Mouse (Mus musculus) midbrain, embryonic 16.5 days (tissue): Measurements from ENCODE around the gene St3gal4. TPM values are rescaled to one million over a fixed set of nuclear protein-coding genes. Genes with fewer than 3 reads are reported as not detected.
A peak's percentile ranks its signal among the peaks of the same experiment; 100 is the strongest.

Experiments used
- ATAC-seq: fragments of 200-750 bp; cut with Nextera tagmentation; 2 replicates; pipeline ENCODE4 v1.8.0; 2017; ENCODE audit warnings: moderate TSS enrichment
- H3K27ac ChIP-seq: fragments of 300-500 bp; sonication (generic); 2 replicates; pipeline ENCODE4 v1.5.1; 2014; ENCODE audit warnings: mild to moderate bottlenecking, low read length, mixed read lengths
- H3K27me3 ChIP-seq: fragments of 300-500 bp; sonication (generic); 2 replicates; pipeline ENCODE4 v1.6.1; 2014; ENCODE audit warnings: low read depth, low read length, mixed read lengths; ENCODE audit not compliant: control insufficient read depth, insufficient read depth
- H3K36me3 ChIP-seq: fragments of 300-500 bp; sonication (generic); 2 replicates; pipeline ENCODE4 v1.6.1; 2014; ENCODE audit warnings: mild to moderate bottlenecking, low read length, moderate library complexity, mixed read lengths; ENCODE audit not compliant: control insufficient read depth, insufficient read depth
- H3K4me1 ChIP-seq: fragments of 300-500 bp; sonication (generic); 2 replicates; pipeline ENCODE4 v1.6.1; 2014; ENCODE audit warnings: mild to moderate bottlenecking, low read length, mixed read lengths; ENCODE audit not compliant: control insufficient read depth, insufficient read depth
- H3K4me2 ChIP-seq: fragments of 300-500 bp; sonication (generic); 2 replicates; pipeline ENCODE4 v1.6.1; 2014; ENCODE audit warnings: mild to moderate bottlenecking, low read length, mixed read lengths
- H3K4me3 ChIP-seq: fragments of 300-500 bp; sonication (generic); 2 replicates; pipeline ENCODE4 v1.5.1; 2014; ENCODE audit warnings: low read depth, mild to moderate bottlenecking, low read length, moderate library complexity, mixed read lengths
- H3K9ac ChIP-seq: fragments of 300-500 bp; sonication (generic); 2 replicates; pipeline ENCODE4 v1.6.1; 2014; ENCODE audit warnings: low read depth, low read length, mixed read lengths
- H3K9me3 ChIP-seq: fragments of 300-500 bp; sonication (generic); replicated peaks from 2 replicates; pipeline ENCODE4 v1.6.1; 2014; ENCODE audit warnings: mild to moderate bottlenecking, low read length, mixed read lengths; ENCODE audit not compliant: control insufficient read depth, poor library complexity, severe bottlenecking
- WGBS: fragments of 180-500 bp; shearing (Covaris S2); extraction: QIAGEN DNeasy Blood & Tissue Kit; methylation state at CpG from one replicate; pipeline ENCODE4 v1.1.7; 2014; 5-methylcytosine and 5-hydroxymethylcytosine counted together
- polyA plus RNA-seq: library from polyadenylated mRNA; unstranded; fragments of >200 nt; fragmentation: Nextera tagmentation; extraction: Ambion mirVana; gene quantifications from 2 replicates; pipeline ENCODE4 v1.2.1, GENCODE M21; 2015

Gene St3gal4
- polyA plus RNA-seq, 1 experiment from 2014 or later = 17.9 TPM

DNA sequence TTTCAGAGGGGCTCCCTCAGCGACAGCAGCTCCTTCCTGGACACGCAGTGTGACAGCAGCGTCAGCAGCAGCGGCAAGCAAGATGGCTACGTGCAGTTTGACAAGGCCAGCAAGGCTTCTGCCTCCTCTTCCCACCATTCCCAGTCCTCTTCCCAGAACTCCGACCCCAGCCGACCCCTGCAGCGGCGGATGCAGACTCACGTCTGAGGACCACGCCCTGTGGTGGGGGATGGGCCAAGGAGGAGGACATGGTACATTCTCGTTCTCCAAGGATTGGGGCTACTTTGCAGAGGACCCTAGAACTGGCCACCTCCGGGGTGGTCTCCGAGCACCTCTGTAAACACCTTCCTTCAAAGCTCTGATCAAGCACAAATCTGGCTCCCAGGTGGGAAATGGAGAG, 84.0 kb downstream of the St3gal4 start:
- Histone ChIP-seq H3K4me3 (no peak overlapping the region), H3K9ac (no peak overlapping the region), H3K4me2 (no peak overlapping the region), H3K9me3 (no peaks in the 10 kb centered on the region), H3K4me1 (no peaks in the 10 kb centered on the region), H3K27me3 (no peaks in the 10 kb centered on the region), H3K36me3 (no peaks in the 10 kb centered on the region; the same call in 1 of the 2 replicates), H3K27ac (no peak overlapping the region)
- ATAC-seq = no peak
- 58% methylated on average over 14 of the region's 14 CpGs for WGBS

DNA sequence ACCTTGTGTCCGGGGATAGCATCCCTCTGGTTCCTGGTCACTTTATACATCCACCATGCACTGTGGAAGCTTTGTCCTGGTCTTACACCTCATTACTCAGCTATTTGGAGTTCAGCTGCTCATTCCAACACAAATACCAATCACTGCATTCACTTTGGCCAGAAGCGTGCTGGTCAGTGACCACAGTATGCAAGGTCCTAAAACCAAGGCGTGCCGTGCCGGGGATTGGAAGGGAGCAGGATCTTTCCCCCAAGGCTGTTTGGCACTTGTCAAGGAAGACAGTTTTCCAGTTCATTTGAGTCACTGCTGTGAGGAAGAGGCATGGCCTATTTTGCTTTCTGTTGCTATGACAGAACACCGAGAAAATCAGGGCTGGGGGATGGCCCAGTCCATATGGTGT, 86.6 kb downstream of the St3gal4 start:
- ATAC-seq = no peak
- no peak overlapping the region for H3K27ac ChIP-seq
- H3K36me3 ChIP-seq = no peaks in the 10 kb centered on the region; the same call in 1 of the 2 replicates
- H3K27me3 ChIP-seq = no peaks in the 10 kb centered on the region
- no peaks in the 10 kb centered on the region for H3K4me1 ChIP-seq
- H3K9ac ChIP-seq = no peak overlapping the region
- H3K4me3 ChIP-seq = no peak overlapping the region
- H3K9me3 ChIP-seq = no peaks in the 10 kb centered on the region
- WGBS = 63% methylated on average over 6 of the region's 6 CpGs
- no peak overlapping the region for H3K4me2 ChIP-seq

DNA sequence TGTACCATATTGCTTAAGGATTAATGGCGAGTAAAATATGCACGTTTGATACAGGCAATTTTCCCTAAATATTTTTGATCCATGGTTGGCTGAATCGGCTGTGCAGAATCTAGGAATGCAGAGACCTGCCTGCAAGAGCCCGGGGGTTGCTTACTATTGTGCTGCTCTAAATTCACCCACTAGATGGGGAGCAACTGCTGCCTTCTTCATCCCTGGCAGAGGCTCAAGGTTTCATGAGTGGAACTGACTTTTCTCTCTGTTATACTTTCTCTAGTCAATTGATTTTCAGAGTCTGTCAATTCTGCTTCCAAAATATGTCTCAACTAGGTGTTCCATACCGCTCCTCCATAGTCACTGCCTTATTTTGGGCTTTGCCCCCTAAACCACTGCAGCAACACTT, 88.2 kb downstream of the St3gal4 start:
- no peak overlapping the region for H3K4me2 ChIP-seq
- H3K4me1 ChIP-seq = no peaks in the 10 kb centered on the region
- ATAC-seq = no peak
- H3K9me3 ChIP-seq = no peaks in the 10 kb centered on the region
- H3K4me3 ChIP-seq = no peak overlapping the region
- no peaks in the 10 kb centered on the region; the same call in 1 of the 2 replicates for H3K36me3 ChIP-seq
- no peaks in the 10 kb centered on the region for H3K27me3 ChIP-seq
- WGBS = 71% methylated on average over 5 of the region's 5 CpGs
- no peak overlapping the region for H3K9ac ChIP-seq
- H3K27ac ChIP-seq = no peak overlapping the region

DNA sequence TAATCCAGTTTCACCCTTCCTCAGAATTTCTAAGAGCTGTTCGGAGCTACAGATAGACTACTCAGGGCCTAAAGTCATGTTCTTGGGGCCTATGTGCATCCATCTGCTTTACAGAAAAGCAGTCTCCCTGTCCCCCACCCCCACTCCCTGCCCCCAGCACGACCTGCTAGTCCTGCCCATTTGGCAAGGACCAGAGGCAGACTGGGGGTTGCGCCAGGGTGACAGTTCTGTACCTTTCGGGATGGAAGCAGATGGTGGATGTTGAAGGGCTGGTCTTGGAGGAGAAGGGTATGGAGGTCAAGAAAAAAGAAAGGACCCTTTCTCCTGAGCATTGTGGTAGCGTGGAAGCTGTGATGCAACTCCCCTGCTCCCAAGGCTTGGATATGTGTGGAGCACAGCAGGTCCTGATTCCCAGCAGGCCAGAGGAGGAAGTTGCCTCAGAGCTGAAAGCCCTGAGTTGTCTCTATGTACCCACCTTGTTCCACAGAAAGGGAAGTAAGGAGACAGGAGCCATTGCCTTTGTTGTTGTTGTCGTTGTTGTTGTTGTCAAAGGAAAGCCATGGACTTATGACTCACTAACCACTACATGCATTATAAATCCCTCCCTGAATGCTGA, 91.6 kb downstream of the St3gal4 start:
- H3K4me3 ChIP-seq = no peak overlapping the region
- no peaks in the 10 kb centered on the region for H3K27me3 ChIP-seq
- peaks cover 6% of the 10 kb centered on the region; the same call in 1 of the 2 replicates for H3K4me1 ChIP-seq
- no peak for ATAC-seq
- no peak overlapping the region for H3K9ac ChIP-seq
- no peaks in the 10 kb centered on the region for H3K36me3 ChIP-seq
- WGBS = 90% methylated on average over 6 of the region's 6 CpGs
- no peak overlapping the region for H3K4me2 ChIP-seq
- H3K27ac ChIP-seq = no peak overlapping the region
- no peaks in the 10 kb centered on the region for H3K9me3 ChIP-seq

DNA sequence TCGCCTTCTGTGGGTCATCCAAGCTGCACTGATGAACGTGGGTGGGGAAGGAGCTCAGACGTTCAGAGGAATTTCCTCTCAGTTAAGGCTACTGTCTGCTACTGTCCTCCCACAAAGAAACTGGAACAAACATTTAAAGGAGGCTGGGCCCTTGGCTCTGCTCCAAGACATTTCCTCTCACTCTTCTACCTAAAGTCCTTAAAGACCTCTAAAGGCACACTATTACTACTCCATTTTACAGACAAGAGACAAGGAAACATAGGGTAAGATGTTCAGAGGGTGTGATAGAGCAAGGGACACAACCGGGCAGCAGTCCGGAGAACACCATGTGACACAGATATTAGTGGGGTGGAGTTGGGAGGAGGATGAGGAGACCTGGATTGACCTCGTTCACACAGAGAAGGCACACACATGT, 92.2 kb downstream of the St3gal4 start:
- H3K36me3 ChIP-seq = no peaks in the 10 kb centered on the region
- WGBS = 65% methylated on average over 6 of the region's 6 CpGs
- ATAC-seq = no peak
- no peak overlapping the region for H3K27ac ChIP-seq
- H3K9ac ChIP-seq = no peak overlapping the region
- H3K4me2 ChIP-seq = no peak overlapping the region
- no peaks in the 10 kb centered on the region for H3K27me3 ChIP-seq
- H3K4me1 ChIP-seq = peaks cover 6% of the 10 kb centered on the region; the same call in 1 of the 2 replicates
- H3K4me3 ChIP-seq = no peak overlapping the region
- H3K9me3 ChIP-seq = no peaks in the 10 kb centered on the region

DNA sequence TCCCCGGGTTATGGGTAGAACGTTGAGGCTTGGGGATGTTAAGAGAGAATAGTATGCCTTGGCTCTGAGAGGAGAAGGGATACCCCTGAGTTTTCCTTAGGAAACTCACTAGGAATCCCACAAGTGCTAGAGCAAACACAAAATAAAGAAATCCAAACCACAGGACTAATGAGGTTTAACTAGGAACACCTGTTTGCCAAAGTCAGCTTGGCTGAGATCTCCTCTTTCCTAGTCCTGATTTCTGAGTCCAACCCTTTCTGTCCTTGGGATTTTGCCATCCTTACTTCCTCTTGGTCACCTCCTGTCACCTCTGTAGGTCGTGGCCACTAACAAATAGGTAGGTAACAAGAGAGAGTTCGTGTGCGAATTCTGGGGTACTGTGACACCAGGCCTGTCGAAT, 92.8 kb downstream of the St3gal4 start:
- Histone ChIP-seq H3K27ac (no peak overlapping the region), H3K27me3 (no peaks in the 10 kb centered on the region), H3K4me3 (no peak overlapping the region), H3K9ac (no peak overlapping the region), H3K4me1 (peaks cover 6% of the 10 kb centered on the region; the same call in 1 of the 2 replicates), H3K9me3 (no peaks in the 10 kb centered on the region), H3K36me3 (no peaks in the 10 kb centered on the region), H3K4me2 (no peak overlapping the region)
- no peak for ATAC-seq
- 85% methylated on average over 6 of the region's 6 CpGs for WGBS

DNA sequence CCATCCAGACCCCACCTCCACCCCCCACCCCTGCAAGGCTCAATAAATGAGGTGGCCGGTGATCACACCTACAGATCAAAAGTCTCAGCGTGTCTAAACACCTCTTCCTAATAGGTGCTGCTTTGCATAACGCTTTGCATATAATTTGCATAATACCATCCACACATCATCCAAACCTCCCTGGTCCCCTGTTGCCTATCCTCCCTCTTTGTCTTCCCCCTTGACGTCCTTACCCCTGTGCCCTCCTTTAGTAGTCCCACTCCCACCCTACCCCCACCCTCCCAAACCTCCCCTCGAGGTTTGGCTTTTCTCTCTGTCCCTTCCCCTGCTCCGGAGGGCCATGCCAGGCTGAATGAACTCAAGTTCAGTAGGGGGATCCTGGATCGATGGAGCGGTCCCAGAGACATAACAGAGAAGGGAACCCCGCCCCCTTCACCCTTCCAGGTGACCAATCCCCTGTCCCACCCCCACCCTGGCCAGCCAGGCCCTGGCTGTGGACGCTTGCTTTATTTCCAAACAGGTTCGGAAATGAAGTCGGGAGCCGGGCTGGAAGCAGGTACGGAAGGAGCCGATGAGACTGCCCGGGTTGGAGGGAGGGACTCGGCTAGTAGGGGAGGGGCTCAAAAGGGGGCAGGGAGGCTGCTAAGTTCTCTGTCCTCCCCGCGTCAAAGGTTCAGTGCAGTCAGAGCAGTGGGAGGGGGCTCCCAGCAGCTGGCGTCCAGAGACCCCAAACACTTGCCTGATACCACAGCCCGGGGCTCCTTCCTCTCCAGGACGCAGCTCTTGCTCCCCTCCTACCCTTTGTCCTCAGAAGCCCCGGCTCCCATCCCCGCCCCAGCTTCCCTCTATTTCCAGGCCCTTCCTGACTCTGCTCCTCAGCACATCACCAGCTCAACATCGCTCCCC, 94.2 kb downstream of the St3gal4 start:
- peak; percentile 33 for ATAC-seq
- no peaks in the 10 kb centered on the region for H3K27me3 ChIP-seq
- 6% methylated on average over 25 of the region's 25 CpGs for WGBS
- peaks cover 6% of the 10 kb centered on the region; the same call in 1 of the 2 replicates for H3K4me1 ChIP-seq
- peak overlapping the region; percentile 48 for H3K4me2 ChIP-seq
- no peak overlapping the region for H3K27ac ChIP-seq
- H3K9ac ChIP-seq = peak overlapping the region; percentile 52; the same call in 1 of the 2 replicates
- H3K4me3 ChIP-seq = peak overlapping the region; percentile 17; the same call in 1 of the 2 replicates
- H3K9me3 ChIP-seq = no peaks in the 10 kb centered on the region
- no peaks in the 10 kb centered on the region for H3K36me3 ChIP-seq

DNA sequence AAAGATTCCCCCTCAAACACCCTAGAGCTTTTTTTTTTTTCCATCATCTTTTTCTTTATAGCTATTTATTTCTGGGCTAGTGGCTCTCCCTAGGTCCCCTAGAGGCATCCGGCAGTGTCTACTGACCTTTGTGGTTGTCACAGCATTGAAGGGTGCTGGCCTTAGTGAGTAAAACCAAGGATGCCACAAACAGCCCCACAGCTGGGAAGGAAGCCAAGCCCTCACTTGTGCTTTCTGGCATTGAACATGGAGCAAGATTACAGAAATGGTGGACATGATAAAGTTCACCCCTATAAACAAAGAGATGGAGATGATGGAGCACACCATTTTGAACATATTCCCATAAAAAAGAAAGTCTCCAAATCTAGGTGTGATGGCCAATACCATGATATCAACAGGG, 97.3 kb downstream of the St3gal4 start:
- no peaks in the 10 kb centered on the region for H3K36me3 ChIP-seq
- WGBS = 76% methylated on average over 1 of the region's 1 CpGs
- no peak overlapping the region for H3K4me2 ChIP-seq
- no peak overlapping the region for H3K9ac ChIP-seq
- H3K4me3 ChIP-seq = no peak overlapping the region
- no peak for ATAC-seq
- no peak overlapping the region for H3K27ac ChIP-seq
- H3K4me1 ChIP-seq = peaks cover 30% of the 10 kb centered on the region
- no peaks in the 10 kb centered on the region for H3K9me3 ChIP-seq
- no peaks in the 10 kb centered on the region for H3K27me3 ChIP-seq
